Mouse (Mus musculus) Patski (cell line): Measurements from ENCODE around the gene Dnah11. TPM values are rescaled to one million over a fixed set of nuclear protein-coding genes. Genes with fewer than 3 reads are reported as not detected.
A peak's percentile ranks its signal among the peaks of the same experiment; 100 is the strongest.
"Not testable (repeated sequence)": the region's sequence is repeated elsewhere in the genome, so short reads cannot be mapped to it uniquely, and the experiment has no call there.

Experiments used
- ATAC-seq: fragments of 100-300 bp; one replicate; pipeline ENCODE4 v1.8.0; 2021
- CTCF ChIA-PET: fragments of 350-600 bp; sonication (Branson Sonifier 250); formaldehyde crosslinking; loops from one replicate; lab custom pipeline; 2022; ENCODE audit warnings: inconsistent platforms; lab: Charles Lee
- POLR2A ChIA-PET: fragments of 350-600 bp; sonication (Branson Sonifier 250); formaldehyde crosslinking; loops from one replicate; lab custom pipeline; 2022; ENCODE audit warnings: antibody characterized with exemption, inconsistent platforms; lab: Charles Lee
- DNase-seq: peaks from one replicate; pipeline ENCODE4 v3.0.0-alpha.2; 2011; ENCODE audit warnings: low read depth, low spot score
- H3K27me3 ChIP-seq: fragments of 371-371 bp; one replicate; pipeline ENCODE4 v1.5.1; 2021
- CTCF ChIP-seq: fragments of 100-300 bp; IDR thresholded peaks from one replicate; pipeline ENCODE4 v1.5.1; 2021
- in situ Hi-C: fragments of 300-500 bp; cut with MboI; formaldehyde crosslinking; loops from 3 replicates; pipeline ENCODE4 v1.11.1; 2018; ENCODE audit warnings: low pct_unique_long_range_greater_than_20kb, mixed read lengths
- polyA plus RNA-seq: library from polyadenylated mRNA; unstranded; gene quantifications from one replicate; pipeline ENCODE4 v1.2.3, GENCODE M21; 2021

The Dnah11 gene
- polyA plus RNA-seq, 1 experiment from 2014 or later: not detected

GRCm38 (mm10) chr12:117914613-117915245 is 284.1 kb downstream of the Dnah11 start:
- no peaks in the 10 kb centered on the region for H3K27me3 ChIP-seq
- no peak for DNase-seq
- ChIA-PET CTCF (interaction anchor here (1.5 kb wide), 1 partner anchor 43 kb away, joined by 4 read pairs; no protein-coding TSS in a partner anchor), POLR2A (no interaction called here)
- in situ Hi-C loops: no loop called here
- TF ChIP-seq CTCF: no peak
- no peak for ATAC-seq

DNA sequence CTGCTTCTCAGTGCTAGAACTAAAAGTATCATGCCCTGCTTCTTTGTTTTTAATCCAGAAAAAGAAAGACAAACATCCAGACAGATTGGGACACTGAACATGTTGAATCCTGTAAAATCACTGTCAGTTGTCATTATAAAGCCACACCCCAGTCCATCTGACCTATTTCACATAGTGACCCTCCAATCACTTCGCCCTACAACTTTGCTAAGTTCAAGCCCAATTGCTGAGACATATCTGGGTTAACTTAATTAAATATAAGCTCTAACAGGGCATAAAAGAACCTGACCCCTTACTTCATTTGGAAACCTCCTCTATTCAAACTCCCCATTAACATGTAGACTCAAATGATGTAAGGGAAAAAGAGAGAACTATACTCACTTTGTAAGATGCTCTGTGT is 287.4 kb downstream of the Dnah11 start:
- no peak for TF ChIP-seq CTCF
- CTCF ChIA-PET: no interaction called here
- DNase-seq (no peak), ATAC-seq (no peak)
- POLR2A ChIA-PET: no interaction called here
- no peaks in the 10 kb centered on the region for H3K27me3 ChIP-seq
- in situ Hi-C loops: no loop called here

- ATAC-seq, in situ Hi-C loops, CTCF ChIA-PET: not testable (repeated sequence)
Measured at GRCm38 (mm10) chr12:117905232-117905840, 293.5 kb downstream of the Dnah11 start.

DNA sequence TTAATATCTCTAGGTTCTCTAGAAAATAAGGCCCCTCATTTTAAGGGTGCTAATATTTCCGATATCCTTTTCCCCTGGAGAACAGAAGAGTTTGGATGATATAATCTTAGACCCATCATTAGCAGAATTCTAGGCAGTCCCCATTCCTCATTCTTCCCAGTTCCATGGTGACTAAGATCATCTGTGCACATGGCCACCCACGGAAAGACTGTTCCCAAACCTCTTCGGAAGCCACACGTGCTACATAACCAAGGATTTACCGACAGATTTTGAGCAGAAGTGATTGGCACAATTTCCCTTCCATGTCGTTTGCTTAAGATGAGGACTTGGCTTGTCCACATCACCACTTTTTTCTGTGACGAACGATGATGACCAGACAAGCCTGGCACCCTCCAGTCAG is 295.2 kb downstream of the Dnah11 start:
- in situ Hi-C loops: no loop called here
- DNase-seq (no peak), ATAC-seq (no peak)
- no peak for TF ChIP-seq CTCF
- ChIA-PET CTCF (no interaction called here), POLR2A (no interaction called here)
- peaks cover 3% of the 10 kb centered on the region for H3K27me3 ChIP-seq

More at GRCm38 (mm10) chr12:117905232-117905840, 293.5 kb downstream of the Dnah11 start:
- H3K27me3 ChIP-seq, DNase-seq, POLR2A ChIA-PET: not testable (repeated sequence)

DNA sequence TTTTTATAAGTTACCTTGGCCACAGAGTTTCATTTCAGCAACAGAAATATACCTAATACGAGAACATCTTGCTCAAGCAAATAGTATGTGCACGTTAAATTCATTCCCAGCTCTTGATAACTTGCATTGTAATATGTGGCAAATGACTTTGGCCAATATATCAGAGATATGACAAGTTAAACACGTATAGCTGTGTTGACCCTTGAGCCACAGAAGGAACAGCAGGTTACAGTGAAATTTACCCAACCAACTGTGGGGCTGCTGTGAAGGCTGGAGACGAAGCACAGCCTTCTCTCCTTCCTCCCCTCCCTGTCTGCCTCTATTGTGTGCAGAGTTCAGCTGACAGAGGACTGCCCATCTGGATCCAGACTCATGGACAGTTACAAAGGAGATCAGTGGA is 297.5 kb downstream of the Dnah11 start:
- in situ Hi-C loops, POLR2A ChIA-PET, CTCF ChIA-PET, ATAC-seq, DNase-seq, H3K27me3 ChIP-seq: not testable (repeated sequence)

- in situ Hi-C loops, DNase-seq, CTCF ChIA-PET, H3K27me3 ChIP-seq, ATAC-seq, POLR2A ChIA-PET: not testable (repeated sequence)
Measured at GRCm38 (mm10) chr12:117900798-117901197, 298.0 kb downstream of the Dnah11 start.

- no peak for TF ChIP-seq CTCF
- ATAC-seq (no peak), DNase-seq (no peak)
- POLR2A ChIA-PET: no interaction called here
- CTCF ChIA-PET: no interaction called here
- no peaks in the 10 kb centered on the region for H3K27me3 ChIP-seq
- in situ Hi-C loops: no loop called here
Measured at GRCm38 (mm10) chr12:117887422-117887821, 311.4 kb downstream of the Dnah11 start.

DNA sequence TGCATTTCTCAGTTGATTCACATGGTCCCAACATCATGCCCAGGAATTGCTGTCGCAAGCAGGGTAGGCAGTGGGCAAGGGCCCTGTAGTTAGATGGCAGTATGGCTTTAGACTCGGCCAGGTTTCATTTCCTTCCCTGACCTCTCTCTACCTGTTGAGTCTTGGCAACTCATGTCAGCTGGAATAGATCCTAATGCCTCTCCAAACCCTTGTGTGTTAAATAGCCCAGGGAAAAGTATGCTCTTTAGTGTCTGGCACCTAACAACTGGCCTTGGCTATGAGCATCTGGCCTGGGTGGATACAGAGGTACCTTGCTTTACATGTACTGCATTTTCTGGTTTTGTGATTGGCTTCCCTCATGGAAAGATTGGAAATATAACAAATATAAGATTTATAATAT is 314.2 kb downstream of the Dnah11 start:
- no peaks in the 10 kb centered on the region for H3K27me3 ChIP-seq
- DNase-seq (no peak), ATAC-seq (no peak)
- TF ChIP-seq CTCF: no peak
- CTCF ChIA-PET: interaction anchor here (1.6 kb wide), 1 partner anchor 13 kb away, joined by 4 read pairs; no protein-coding TSS in a partner anchor
- POLR2A ChIA-PET: no interaction called here
- in situ Hi-C loops: no loop called here

GRCm38 (mm10) chr12:117878341-117878740 is 320.5 kb downstream of the Dnah11 start:
- ATAC-seq (no peak), DNase-seq (no peak)
- in situ Hi-C loops: no loop called here
- ChIA-PET CTCF (no interaction called here), POLR2A (no interaction called here)
- no peak for TF ChIP-seq CTCF
- no peaks in the 10 kb centered on the region for H3K27me3 ChIP-seq

GRCm38 (mm10) chr12:117872265-117872664 is 326.6 kb downstream of the Dnah11 start:
- in situ Hi-C loops: no loop called here
- CTCF ChIA-PET: interaction anchor here (0.9 to 1.6 kb wide), 3 partner anchors 11 to 43 kb away, joined by 3 to 4 read pairs (median 4); no protein-coding TSS in a partner anchor

More at GRCm38 (mm10) chr12:117872265-117872664, 326.6 kb downstream of the Dnah11 start:
- TF ChIP-seq CTCF: no peak
- ATAC-seq (peak; percentile 85), DNase-seq (peak; percentile 54)
- H3K27me3 ChIP-seq: no peaks in the 10 kb centered on the region
- POLR2A ChIA-PET: no interaction called here
